Mouse (Mus musculus) left cerebral cortex, postnatal 4 days (tissue): ENCODE data around the gene Topors. TPM values are rescaled to one million over a fixed set of nuclear protein-coding genes. Genes with fewer than 3 reads are reported as not detected.

ENCODE experiments used
- DNase-seq: peaks from one replicate; pipeline ENCODE4 v3.0.0-alpha.2; 2022
- intact Hi-C: fragments of 180-260 bp; cut with DNase I; formaldehyde crosslinking; loops from one replicate; pipeline ENCODE4 v1.15.1; 2025
- total RNA-seq, 2 experiments: library from RNA; stranded (reverse); gene quantifications; 2 replicates each; pipeline ENCODE4 v1.2.3; 2021

The Topors gene
- total RNA-seq, 2 experiments from 2014 or later, result 22.3 to 24.3 TPM

GRCm38 (mm10) chr4:40254385-40255103 is 15.1 kb downstream of the Topors start:
- intact Hi-C loops, result no loop called here
- DNase-seq, result no peak

DNA sequence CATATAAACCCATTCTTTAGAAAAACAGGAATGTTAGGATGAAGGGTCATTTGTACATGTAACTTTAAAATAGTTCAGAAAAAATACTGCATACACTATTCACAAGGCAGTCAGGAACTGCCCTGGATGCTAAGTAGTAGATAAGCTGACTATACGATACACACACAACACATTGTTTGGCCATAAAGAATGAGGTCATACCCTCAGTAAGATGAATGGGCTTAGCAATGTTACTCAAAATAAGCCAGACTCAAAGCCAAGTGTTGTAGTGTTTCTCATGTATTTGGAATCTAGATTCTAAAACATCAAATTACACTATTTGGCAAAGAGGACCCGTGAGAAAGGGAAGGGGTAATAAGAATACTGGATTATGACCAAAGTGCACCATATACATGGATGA is 15.9 kb downstream of the Topors start:
- intact Hi-C loops, result no loop called here
- DNase-seq, result no peak

DNA sequence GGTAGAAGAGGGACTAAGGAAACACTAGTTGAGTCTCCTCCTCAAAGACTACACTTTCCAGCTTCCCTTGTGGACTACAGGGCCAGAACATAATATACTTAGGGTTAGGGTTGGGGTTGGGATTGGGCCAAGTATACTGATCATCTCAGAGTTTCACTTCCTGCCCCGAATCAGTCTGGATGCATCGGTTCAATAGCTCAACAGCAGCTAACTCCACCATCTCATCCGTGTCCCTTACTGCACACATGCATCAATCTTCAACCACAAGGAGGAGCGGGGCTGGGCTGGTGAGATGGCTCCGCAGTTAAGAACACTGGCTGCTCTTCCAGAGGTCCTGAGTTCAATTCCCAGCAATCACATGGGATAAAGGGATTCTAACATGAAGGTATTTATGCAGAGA is 18.7 kb downstream of the Topors start:
- no peak for DNase-seq
- intact Hi-C loops, result no loop called here

- intact Hi-C loops, result no loop called here
- no peak for DNase-seq
These were observed 25.6 kb downstream of the Topors start for GRCm38 (mm10) chr4:40244035-40244434.

GRCm38 (mm10) chr4:40243006-40243405 is 26.6 kb downstream of the Topors start:
- intact Hi-C loops, result no loop called here
- no peak for DNase-seq

- no peak for DNase-seq
- intact Hi-C loops, result no loop called here
These were observed 27.7 kb downstream of the Topors start for GRCm38 (mm10) chr4:40241928-40242327.

- DNase-seq, result no peak
- intact Hi-C loops, result no loop called here
These were observed 29.3 kb downstream of the Topors start for GRCm38 (mm10) chr4:40240272-40240744.

- intact Hi-C loops, result no loop called here
- peak; percentile 17 for DNase-seq
These were observed 30.0 kb downstream of the Topors start, which contains the start of gene Ddx58 for GRCm38 (mm10) chr4:40239409-40240271. TSS of gene Ddx58 (minus strand) at chr4:40239828.

- intact Hi-C loops, result no loop called here
- DNase-seq, result peak; percentile 14
These were observed 30.9 kb downstream of the Topors start for GRCm38 (mm10) chr4:40238483-40239408.

DNA sequence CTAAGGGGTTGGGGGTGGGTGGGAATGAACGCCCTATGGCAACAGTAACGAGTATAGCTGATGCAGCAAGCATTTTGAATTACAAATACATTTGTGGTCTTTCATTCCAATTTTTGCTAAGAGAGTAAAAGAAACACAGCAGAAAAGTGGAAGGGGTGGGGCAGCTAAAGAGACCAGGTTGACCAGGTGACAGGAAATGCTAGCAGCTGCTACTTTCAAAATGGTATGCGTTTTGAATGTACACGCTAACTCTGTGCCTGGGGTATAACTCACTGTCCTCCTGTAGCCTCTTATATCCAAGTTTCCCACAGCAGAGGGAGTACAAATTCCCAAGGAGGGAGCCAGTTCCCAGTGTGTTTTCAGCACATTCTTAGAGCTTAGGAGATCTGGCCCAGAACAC is 32.8 kb downstream of the Topors start:
- no peak for DNase-seq
- intact Hi-C loops, result no loop called here

GRCm38 (mm10) chr4:40234256-40234655 is 35.4 kb downstream of the Topors start:
- DNase-seq, result no peak
- intact Hi-C loops, result no loop called here

DNA sequence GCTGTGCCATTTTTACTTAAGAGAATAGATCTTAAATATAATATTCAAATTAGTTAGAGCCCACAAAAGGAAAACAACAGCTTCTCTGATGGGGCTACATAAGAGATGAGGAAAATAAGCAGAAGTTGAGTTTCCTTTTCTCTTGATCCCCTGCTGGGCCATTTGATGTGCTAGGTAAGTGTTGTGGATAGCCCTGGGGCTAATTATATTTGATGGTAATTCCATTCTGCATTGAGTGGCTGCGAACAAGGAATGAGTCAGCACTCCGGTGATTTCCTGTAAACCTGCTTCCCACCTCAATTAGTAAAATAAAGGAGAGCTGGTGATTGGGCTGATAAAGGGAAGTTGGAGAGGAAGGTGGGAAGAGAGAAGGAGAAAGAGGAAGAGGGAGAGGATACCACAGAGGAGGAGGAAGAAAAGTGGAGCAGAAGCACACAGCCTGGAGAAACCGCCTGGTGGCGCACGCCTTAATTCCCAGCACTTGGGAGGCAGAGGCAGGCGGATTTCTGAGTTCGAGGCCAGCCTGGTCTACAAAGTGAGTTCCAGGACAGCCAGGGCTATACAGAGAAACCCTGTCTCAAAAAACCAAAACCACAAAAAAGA is 36.5 kb downstream of the Topors start:
- intact Hi-C loops, result no loop called here
- DNase-seq, result no peak

GRCm38 (mm10) chr4:40229723-40230122 is 39.9 kb downstream of the Topors start:
- intact Hi-C loops, result no loop called here
- DNase-seq, result no peak

DNA sequence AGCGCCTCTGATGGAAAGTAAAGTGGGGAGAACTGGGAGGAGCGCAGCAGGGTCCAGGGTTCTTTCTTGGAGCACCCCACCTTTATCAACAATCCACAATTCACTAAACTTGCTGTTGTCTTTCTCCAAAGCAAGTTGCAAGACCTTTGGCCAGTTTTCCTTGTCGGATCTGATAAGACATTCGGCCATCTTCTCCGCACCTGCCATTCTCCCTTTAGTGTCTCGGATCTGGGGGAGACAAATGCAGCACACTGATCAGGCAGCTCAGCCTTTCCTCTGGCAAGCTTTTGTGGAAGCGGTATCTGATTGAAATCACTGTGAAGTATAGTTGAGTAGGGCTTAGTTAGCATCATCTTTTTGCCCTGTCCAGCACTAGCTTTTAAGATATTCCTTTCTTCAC is 41.8 kb downstream of the Topors start:
- intact Hi-C loops, result no loop called here
- DNase-seq, result no peak

GRCm38 (mm10) chr4:40227131-40227530 is 42.5 kb downstream of the Topors start:
- intact Hi-C loops, result no loop called here
- DNase-seq, result no peak

DNA sequence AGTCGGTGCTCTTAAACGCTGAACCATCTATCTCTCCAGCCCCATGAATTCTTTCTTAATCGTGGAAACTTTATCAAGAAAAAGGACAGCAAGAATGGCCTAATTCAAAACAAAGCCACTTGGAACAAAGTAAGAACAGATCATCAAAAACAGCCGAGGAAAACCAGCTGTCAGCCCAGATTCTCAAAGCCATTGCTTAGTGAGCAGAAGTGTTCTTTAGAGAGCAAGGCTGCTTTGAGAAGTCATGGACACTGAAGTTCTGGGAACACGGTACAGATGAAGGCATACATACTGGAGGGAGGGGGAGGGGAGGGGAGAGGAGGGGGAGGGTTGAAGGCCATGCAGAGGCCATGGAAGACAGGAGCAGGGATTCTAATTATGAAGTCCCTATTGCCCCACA is 43.6 kb downstream of the Topors start:
- intact Hi-C loops, result no loop called here
- DNase-seq, result no peak

DNA sequence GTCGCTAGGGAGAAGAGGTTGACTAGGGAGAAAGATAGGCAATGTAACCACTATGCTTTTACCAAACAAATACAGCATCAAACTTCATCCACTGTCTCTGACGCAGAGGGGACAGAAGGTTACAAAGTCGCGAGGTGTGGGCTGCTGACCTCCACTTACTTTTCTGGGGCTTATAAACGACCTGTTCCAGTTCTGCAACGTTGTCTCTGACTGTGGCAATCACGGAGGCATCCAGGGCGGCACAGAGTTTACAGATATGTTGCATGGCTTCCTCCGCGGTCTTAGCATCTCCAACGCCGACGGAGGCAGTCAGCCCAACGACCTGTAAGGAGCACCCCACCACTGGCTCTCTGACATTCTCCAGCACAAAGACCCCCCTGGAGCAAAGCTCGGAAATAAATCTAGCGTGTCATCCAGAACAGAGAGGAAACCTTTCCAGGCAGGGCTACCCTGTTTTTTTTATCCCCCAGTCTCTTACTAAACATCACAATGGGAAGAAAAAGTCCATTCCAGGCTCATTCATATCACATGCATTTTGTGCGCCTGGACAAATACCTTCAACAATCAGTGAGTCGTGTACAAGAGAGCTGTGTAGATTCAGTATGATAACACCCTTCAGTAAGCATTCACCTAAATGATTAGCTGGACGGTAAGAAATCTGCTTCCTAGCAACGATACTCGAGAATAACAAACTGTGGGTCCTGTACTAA is 47.6 kb downstream of the Topors start:
- no peak for DNase-seq
- intact Hi-C loops, result no loop called here

- no peak for DNase-seq
- intact Hi-C loops, result no loop called here
These were observed 48.5 kb downstream of the Topors start for GRCm38 (mm10) chr4:40221004-40221760.

DNA sequence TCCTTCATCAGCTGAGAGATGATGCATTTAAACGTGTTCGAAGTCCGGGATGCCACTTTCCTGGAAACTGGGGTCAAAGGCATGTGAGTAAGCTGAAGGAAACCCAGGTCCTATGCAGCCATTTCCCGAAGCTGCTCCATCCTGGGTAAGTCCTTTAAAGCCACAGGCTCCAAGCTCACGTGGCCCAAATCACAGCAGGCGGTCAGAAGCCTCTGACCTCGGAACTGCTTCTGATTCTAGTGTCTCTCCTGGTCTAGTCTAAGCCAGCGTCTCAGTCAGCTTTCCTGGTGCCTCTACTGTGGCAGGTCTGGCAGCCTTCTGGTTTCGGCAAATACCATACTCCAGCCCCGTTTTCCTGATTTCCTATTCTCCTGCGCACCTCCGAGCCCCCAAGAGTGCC is 49.2 kb downstream of the Topors start:
- intact Hi-C loops, result no loop called here
- DNase-seq, result no peak
